Mouse (Mus musculus) fibroblast of lung, adult 2 months (primary cell): ENCODE measurements at regions not wholly inside any gene's neighbourhood (a gene's known extent, or its start where the extent isn't known, plus 50 kb on each side); places are given as distances from the start of the nearest gene placed in this dataset.
A peak's percentile ranks its signal among the peaks of the same experiment; 100 is the strongest.

Source experiments
- DNase-seq: peaks from one replicate; pipeline ENCODE4 v3.0.0-alpha.2; 2011; ENCODE audit warnings: low read depth

- no peak for DNase-seq
Observed at GRCm38 (mm10) chr17:45341573-45341972, 92.0 kb downstream of the Cdc5l start.

DNA sequence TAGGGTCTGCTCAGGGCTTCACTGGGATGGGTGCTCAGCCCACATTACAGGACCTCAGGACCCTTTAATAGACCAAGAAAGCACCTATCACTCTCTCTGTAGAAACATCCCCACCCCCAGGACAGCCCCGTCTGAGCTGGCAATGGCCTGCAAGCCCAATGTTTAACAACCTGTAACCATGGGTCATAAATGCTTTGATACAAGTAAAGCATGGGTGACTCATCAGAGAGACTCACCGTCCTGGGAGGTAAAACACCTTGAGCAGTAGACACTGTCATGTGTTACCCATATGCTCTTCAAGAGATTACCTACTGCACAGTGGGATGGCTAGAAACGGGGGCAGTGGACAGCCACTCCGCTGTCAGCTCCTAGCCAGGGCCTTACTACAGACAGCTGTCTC, 92.7 kb downstream of the Cdc5l start:
- DNase-seq, result no peak

GRCm38 (mm10) chr17:45339226-45339625, 94.3 kb downstream of the Cdc5l start:
- no peak for DNase-seq

DNA sequence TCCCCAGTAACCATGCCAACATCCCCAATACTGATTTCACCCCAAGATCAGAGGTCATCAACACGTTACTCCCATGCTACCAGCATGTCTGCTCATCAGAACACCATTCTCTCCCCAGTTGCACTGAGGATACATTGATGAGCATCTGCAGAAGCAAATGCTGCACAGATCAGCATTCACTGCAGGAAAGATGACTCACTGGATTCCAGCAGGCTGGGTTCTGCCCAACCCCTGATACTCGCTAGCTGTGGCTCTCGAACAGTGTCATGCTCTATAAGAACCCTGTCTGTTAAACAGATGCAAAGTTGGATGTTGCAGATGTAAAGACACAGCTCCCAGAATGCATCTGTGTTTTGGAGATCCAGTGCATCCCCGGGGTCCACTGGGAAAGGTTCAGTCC, 95.5 kb downstream of the Cdc5l start:
- DNase-seq, result no peak

DNA sequence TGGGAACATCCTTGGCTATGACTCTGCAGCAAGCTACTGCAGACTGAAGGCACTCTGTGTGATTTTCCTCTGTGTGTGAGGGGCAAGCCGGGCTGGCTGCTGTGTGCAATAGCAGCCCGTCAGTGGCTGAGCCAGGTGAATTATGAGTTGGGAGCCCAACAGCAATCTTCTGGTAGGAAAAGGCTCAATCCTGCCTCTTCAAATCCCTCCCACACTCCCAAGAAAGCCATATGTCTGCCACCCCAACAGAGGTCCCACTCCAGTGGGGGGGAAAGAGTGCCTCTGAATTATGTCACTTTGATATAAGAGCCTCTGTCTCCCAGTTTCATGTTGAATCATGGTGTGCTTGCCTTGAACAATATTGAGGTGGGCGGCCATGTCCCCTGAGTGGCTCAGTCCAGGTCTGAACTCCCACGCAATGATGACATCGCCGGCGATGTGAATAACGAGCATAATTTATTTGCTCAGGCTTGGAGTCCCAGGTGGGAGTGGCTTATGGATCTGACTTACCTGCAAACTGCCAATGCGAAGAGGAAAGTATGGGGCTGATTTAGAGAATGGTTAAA, 97.9 kb downstream of the Cdc5l start:
- DNase-seq, result no peak

DNA sequence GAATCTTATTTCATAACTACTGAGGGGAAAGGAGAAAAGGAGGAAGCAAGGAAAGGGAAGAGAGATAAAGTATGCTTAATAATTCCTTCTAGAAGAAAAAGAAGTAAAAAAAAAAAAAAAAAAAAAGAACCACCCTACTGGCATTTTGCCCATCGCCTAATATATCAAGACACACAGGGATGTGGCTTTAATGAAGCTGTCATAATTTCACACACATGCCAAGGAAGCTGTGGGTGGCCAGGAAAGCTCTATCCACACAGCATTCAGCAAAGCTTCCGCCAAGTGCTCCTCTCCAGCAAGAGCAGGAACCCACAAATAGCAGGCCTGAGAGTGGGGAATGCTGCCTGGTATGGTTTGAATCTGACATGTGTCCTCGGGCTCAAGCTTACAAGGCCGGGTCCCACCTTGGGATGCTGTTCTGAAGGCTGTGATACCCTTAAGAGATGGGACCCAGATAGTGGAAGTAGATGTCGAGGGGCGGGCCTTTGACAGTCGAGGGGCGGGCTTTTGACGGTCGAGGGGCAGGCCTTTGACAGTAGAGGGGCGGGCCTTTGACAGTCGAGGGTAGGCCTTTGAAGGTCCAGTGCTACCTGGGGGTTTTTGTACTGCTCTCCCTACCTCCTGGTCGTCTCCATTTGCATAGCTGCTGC, 98.7 kb downstream of the Cdc5l start:
- DNase-seq, result no peak

GRCm38 (mm10) chr17:45332321-45332720, 101.2 kb downstream of the Cdc5l start:
- no peak for DNase-seq

- DNase-seq, result no peak
Observed at GRCm38 (mm10) chr17:45329241-45329640, 104.3 kb downstream of the Cdc5l start.

GRCm38 (mm10) chr17:45326726-45327125, 106.8 kb downstream of the Cdc5l start:
- DNase-seq, result no peak

DNA sequence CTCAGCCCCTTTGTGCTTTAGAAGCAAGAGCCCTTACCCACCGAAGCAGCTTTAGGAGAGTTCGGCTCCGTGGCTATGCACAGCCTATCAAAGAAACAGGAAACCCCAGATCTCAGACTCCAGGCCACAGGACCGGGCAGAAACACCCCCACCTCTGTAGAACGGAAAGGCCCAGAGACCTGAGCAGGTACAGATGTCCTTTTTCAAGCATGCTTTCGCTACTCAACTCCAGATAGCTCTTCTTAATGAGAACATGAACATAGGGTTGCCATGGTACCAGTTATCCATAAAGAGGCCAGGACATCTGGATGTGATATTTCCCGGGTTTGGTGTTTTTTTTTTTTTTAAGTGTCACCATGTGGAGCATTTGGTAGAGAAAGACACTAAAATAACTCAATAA, 107.4 kb downstream of the Cdc5l start:
- DNase-seq, result no peak

DNA sequence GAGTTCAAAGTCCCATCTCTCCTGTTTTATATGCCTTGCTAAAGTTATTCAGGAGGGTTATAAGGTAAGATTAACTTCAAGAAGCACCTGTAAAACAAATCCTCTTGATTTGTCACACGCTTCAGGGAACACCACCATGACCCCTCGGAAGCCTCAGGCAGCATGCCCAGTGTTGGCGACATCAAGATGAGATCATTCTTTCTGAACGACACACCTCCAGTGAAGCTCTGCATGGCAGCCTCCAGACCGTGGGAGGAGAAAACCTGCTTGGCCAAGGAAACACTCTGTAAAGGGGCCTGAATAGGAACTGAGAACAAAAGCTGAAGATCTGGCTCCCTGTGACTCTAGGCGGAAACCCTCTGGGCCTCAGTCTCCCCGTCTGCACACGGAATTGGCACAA, 110.7 kb downstream of the Cdc5l start:
- no peak for DNase-seq

DNA sequence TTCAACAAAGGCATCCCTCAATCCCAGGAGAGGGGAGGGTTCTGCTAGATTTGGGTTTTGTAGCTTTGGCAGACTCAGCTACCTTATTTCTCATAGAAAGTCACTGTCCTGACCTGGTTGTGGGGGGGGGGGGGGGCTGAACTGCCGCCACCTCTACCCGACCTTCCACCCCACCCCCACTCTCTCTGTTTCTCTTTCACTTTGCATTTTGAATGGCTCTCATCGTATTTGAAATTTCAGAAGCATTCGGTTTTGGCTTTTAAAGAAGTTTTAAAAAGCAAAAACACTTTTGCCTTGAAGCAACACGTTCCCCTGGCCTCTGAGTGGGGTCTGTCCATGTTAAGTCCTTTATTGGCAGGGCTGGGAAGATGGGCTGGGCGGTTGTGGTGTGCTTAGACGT, 113.5 kb downstream of the Cdc5l start:
- DNase-seq, result no peak

DNA sequence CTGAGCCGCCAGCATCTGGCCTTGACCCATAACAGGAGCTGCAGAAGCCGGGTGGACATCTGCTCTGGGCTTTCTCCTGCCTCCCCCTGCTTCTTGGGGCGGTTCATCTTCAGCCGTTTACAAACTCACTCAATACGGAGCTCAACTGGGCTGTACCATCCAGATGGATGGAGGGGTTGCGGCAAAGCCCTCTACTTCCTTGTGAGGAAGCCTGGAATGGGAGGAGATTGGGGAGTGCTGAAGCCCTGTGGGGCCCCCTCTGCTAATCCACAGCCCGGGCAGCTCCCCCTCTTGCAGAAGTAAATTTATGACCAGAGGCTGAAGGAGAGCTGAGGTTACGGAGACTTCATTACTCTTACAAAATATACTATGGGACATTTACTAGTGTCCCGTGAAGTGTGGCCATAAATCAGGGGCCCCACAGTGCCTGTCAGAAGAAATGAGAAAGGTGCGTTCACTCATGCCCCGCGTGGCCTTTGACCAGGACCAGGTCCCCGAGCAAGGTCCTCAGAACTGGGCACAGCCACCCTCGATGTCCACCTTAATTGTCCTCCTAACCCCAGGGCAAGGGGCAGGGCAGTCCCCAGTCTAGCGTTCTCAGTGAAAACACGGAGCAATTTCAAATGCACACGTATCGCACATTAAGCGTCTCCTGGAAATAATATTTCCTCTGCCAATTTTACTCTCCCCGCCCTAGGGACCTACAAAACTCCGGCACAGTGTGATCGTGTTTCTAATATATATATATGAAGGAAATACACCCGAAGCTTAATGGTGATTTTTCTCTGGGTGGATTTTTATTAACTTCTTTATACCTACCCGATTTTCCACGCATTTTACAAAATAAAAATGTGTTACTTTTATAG, 115.1 kb downstream of the Cdc5l start:
- DNase-seq, result no peak

GRCm38 (mm10) chr17:45312510-45313266, 120.8 kb downstream of the Cdc5l start:
- DNase-seq, result peak; percentile 33

DNA sequence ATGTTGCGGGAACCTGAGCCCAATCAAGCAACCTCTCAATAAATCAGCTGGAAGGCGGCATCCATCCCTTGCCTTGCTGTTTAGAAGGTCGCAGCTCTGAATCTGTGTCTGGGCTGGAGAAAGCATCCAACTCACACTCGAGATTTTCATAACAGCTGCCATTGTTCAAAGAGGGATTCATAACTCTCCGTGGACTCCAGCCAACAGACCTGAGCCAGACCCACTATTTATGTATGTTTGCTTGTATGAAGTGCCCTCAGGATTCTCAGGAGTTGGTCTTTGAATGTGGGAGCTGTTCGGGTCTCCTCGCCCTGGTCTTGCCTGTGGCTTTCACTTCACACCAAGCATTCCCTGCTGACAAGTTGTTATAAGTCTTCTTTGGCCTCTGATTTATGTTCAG, 127.0 kb downstream of the Cdc5l start:
- DNase-seq, result no peak

DNA sequence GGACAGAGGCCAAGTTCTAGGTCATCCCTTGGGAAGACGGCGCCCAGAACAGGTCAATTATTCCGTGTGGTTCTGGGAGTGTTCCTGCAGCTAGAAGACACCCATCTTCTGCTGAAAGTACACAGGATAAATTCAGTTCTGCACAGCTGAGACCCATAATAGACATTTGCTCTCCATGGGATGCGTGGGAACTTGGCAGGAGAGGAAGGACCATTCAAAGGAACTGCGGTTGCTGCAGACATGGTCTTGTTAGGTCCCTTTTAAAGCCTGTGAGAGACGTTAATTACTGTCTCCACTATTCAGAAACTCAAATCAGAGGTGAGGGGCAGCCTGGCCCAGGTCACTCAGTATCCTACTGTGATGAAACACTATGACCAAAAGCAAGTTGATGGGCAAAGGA, 130.4 kb downstream of the Cdc5l start:
- DNase-seq, result no peak

- no peak for DNase-seq
Observed at GRCm38 (mm10) chr17:45298355-45298754, 135.2 kb downstream of the Cdc5l start.

- no peak for DNase-seq
Observed at GRCm38 (mm10) chr17:45297860-45298259, 135.7 kb downstream of the Cdc5l start.

- DNase-seq, result no peak
Observed at GRCm38 (mm10) chr17:45296363-45296762, 137.2 kb downstream of the Cdc5l start.

GRCm38 (mm10) chr17:45294886-45295285, 138.7 kb downstream of the Cdc5l start:
- no peak for DNase-seq

- no peak for DNase-seq
Observed at GRCm38 (mm10) chr17:45294256-45294865, 139.2 kb downstream of the Cdc5l start.

DNA sequence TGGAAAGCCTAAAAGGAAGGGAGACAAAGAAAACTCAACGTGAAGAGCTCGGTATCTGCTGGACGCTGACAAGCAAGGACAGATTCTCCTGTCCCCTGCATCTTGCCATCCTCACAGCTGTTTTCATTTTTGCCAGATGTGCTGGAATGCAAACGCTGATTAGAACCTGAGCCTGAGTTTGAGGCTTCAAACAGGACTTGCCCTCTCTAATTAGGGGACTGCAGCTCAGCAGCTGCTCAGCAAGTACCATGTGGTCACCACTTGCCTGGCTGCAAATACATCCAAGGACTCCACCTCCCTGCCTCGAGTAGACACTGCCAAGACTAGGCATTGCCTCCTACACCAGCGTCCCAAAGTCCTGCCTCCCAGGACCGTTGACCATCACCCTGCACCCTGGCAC, 140.7 kb downstream of the Cdc5l start:
- DNase-seq, result no peak
